Mouse (Mus musculus) thymus, postnatal 10 days (tissue): ENCODE results near the gene Dnah7c.

Experiments
- DNase-seq, 2 experiments: peaks; one replicate each; pipeline ENCODE4 v3.0.0; 2021; ENCODE audit warnings: low spot score in 2 of 2

The Dnah7c gene

DNA sequence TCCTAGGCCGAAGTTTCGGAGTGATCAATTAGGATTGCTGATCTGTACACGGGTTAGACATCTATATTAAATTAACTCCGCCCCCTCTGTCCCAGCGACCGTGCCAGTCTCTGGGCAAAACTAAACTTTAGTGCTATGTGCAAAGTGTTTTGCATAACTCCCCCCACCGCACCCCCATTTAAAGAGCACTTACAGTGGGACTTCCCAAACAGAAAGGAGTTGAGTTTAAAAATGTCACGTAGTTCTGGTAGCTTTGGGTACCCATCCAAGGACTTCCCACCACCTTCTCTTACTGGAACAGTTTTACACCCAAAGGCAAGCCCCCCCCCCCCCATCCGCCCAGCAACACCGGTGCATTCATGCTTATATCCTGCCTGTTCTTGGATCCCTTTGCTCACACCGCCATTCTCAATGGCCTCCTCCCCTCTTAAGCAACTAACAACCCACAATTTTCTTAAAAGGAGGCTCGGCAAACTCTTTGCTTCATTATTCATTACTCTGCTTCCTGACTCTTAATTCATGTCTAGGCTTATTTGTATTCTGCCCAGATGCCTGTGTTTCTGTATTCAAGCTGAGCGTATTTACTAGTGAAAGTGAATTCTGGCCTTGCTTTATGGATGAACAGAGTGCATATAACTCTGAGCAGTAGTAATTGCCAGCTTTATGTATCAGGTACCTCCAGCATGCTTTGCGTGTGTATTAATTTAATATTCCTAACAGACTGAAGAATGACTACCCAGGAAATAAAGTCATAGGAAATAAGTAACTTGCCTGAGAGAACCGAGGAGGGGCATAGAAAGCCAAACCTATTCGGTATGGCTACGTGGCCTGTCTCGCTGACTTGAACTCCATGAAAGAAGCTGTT is 428.9 kb downstream of the Dnah7c start:
- no peak for DNase-seq

- DNase-seq = no peak
Observed at GRCm38 (mm10) chr1:46856498-46856897, 431.1 kb downstream of the Dnah7c start.
